Mouse (Mus musculus) left cerebral cortex, postnatal 36 days (tissue): ENCODE results near the gene Mmp14. TPM values are rescaled to one million over a fixed set of nuclear protein-coding genes. Genes with fewer than 3 reads are reported as not detected.

ENCODE experiments used
- total RNA-seq, 2 experiments: library from RNA; stranded (reverse); gene quantifications; 2 replicates each; pipeline ENCODE4 v1.2.3; 2021

Gene Mmp14
- total RNA-seq, 2 experiments from 2014 or later, result 7.2 to 10.8 TPM

Other genes starting within 250 kb of the Mmp14 start
- gene Dad1, start 177.5 kb upstream of the Mmp14 start, total RNA-seq, result 100 to 1,000 TPM; 114 to 126 TPM
- gene Abhd4, start 177.4 kb upstream of the Mmp14 start, total RNA-seq, result 10 to 100 TPM; 45.9 to 53.4 TPM
- gene Olfr49, start 146.7 kb upstream of the Mmp14 start, total RNA-seq, result not detected
- gene Oxa1l, start 70.8 kb upstream of the Mmp14 start, total RNA-seq, result 10 to 100 TPM; 52.2 to 52.3 TPM
- gene Slc7a7, start 13.8 kb upstream of the Mmp14 start, total RNA-seq, result 1 to 10 TPM; 1.9 TPM
- gene Mrpl52, start 4.7 kb upstream of the Mmp14 start, total RNA-seq, result 10 to 100 TPM; 84.6 to 88.0 TPM
- 10 to 100 TPM; 24.1 to 24.4 TPM for gene Lrp10, start 32.5 kb downstream of the Mmp14 start, total RNA-seq
- gene Rem2, start 44.5 kb downstream of the Mmp14 start, total RNA-seq, result 1 to 10 TPM; 7.0 to 7.7 TPM
- 10 to 100 TPM; 47.7 to 58.0 TPM for gene Prmt5, start 85.9 kb downstream of the Mmp14 start, total RNA-seq
- gene Haus4, start 123.0 kb downstream of the Mmp14 start, total RNA-seq, result 1 to 10 TPM; 1.6 to 4.7 TPM
- gene Ajuba, start 145.9 kb downstream of the Mmp14 start, total RNA-seq, result 1 to 10 TPM; 1.5 to 2.0 TPM
- gene 4931414P19Rik, start 174.4 kb downstream of the Mmp14 start, total RNA-seq, result 1 to 10 TPM; 6.6 to 8.4 TPM
- 100 to 1,000 TPM; 164 to 176 TPM for gene Psmb5, start 186.4 kb downstream of the Mmp14 start, total RNA-seq
- gene Psmb11, start 189.8 kb downstream of the Mmp14 start, total RNA-seq, result under 1 TPM; 0.27 to 0.30 TPM
- gene Gm17606, start 209.3 kb downstream of the Mmp14 start, total RNA-seq, result not detected
- gene Cdh24, start 209.8 kb downstream of the Mmp14 start, total RNA-seq, result 1 to 10 TPM; 7.0 to 9.6 TPM